Mouse (Mus musculus): ENCODE measurements around the gene Gm11541. TPM values are rescaled to one million over a fixed set of nuclear protein-coding genes. Genes with fewer than 3 reads are reported as not detected.

The Gm11541 gene
- not detected in 4 replicates for total RNA-seq (2023; ENCODE audit: inconsistent age)

DNA sequence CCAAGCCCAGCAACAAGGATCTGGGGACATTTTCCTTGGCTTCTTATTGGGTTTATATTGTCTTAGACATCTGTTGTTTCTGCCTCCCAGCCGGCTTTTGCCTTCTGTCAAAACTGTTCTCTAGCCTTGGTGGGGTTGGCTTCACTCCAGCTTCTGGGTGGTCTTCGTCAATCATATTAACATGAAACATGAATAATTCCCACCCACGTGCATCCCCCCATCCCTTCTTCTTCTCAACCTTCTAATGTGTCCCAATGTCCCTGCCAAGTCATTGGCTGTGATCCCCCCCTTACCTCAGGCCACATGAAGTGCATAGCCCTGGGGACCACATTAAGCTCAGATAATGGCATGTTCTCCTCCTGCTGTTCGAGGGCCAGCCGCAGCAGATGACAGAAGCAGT is at the start of gene Gm11541:
TSS of gene Gm11541 (minus strand) at position 28 of the 400 bp plus-strand sequence.

GRCm38 (mm10) chr11:94741732-94742272 is 37.5 kb upstream of the Gm11541 start, which contains the start of gene Cdc34b:
Gene Cdc34b, plus strand, starts transcription at chr11:94741782.

DNA sequence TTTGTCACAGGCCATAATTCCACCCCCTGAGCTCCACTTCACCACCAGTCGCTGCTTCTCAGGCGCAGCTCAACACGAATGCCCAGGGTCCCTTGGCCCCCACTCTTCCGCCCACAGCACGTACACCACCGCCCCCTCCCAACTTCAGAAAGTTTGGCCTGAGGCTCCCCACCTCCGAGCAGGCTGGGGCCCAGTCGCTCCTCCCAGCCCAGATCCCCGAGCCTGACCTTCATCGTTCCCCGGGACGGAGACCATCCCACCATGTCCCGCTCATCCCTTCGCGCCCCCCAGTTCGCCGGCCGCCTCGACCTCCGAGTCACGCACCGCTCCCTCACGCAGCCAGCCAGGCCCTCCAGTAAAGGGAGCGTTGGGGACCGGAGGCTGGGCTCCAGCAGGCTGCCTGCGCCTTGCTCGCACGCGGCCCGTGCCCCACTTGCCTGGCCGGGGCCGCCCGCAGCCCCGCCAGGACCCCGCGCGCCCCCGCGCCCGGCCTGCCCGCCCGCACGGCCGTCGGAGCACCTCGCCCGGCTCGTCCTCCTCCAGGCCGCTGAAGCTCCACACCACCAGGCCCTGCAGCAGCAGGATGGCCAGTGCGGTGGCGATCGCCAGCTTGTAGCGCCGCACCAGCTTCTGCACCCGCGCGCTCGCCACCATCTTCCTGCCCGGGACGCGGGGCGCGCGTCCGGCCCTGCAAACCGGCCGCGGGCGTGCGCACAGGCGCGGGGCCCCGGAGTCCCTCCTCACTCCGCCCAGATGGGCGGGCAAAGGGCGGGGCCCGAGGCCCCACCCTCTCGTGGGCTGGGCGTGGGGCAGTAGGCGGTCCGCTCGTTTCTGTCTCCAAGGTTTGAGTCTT is 27.3 kb downstream of the Gm11541 start, which contains the start of gene Xylt2:
TSS of gene Xylt2 (minus strand) at position 762 of the 853 bp plus-strand sequence.

GRCm38 (mm10) chr11:94653663-94654436 is 50.4 kb downstream of the Gm11541 start, which contains the start of the genes Mrpl27 and Eme1:
Gene Mrpl27, plus strand, starts transcription at chr11:94653767.
Gene Eme1, minus strand, starts transcription at chr11:94653964.

Other genes with a start within 250 kb of the Gm11541 start
- not detected in 4 replicates for gene Cacna1g, start 230.3 kb downstream of the Gm11541 start, total RNA-seq (2023; ENCODE audit: inconsistent age)
- gene Spata20, start 218.3 kb downstream of the Gm11541 start, total RNA-seq (2023; ENCODE audit: inconsistent age), result not detected in 4 replicates
- not detected in 4 replicates for gene Epn3, start 204.5 kb downstream of the Gm11541 start, total RNA-seq (2023; ENCODE audit: inconsistent age)
- gene Mycbpap, start 182.8 kb downstream of the Gm11541 start, total RNA-seq (2023; ENCODE audit: inconsistent age), result 0.27 to 0.80 TPM (median 0.61 TPM) in 3 of 4 replicates, not detected in the other
- gene Rsad1, start 155.2 kb downstream of the Gm11541 start, total RNA-seq (2023; ENCODE audit: inconsistent age), result 6.9 to 8.9 TPM (median 7.5 TPM) in 4 replicates
- not detected in 4 replicates for gene Chad, start 139.5 kb downstream of the Gm11541 start, total RNA-seq (2023; ENCODE audit: inconsistent age)
- gene Acsf2, start 102.6 kb downstream of the Gm11541 start, total RNA-seq (2023; ENCODE audit: inconsistent age), result 70.5 to 83.1 TPM (median 77.5 TPM) in 4 replicates
- 63.6 to 73.3 TPM (median 67.2 TPM) in 4 replicates for gene Lrrc59, start 74.7 kb downstream of the Gm11541 start, total RNA-seq (2023; ENCODE audit: inconsistent age)
- gene Mrpl27, start 50.7 kb downstream of the Gm11541 start, total RNA-seq (2023; ENCODE audit: inconsistent age), result 17.3 to 27.4 TPM (median 22.4 TPM) in 4 replicates
- 0.78 to 1.9 TPM (median 1.3 TPM) in 4 replicates for gene Eme1, start 50.5 kb downstream of the Gm11541 start, total RNA-seq (2023; ENCODE audit: inconsistent age)
- gene Xylt2, start 27.0 kb downstream of the Gm11541 start, total RNA-seq (2023; ENCODE audit: inconsistent age), result 12.7 to 19.1 TPM (median 16.7 TPM) in 4 replicates
- gene Cdc34b, start 37.3 kb upstream of the Gm11541 start, total RNA-seq (2023; ENCODE audit: inconsistent age), result 0.60 TPM in 1 of 4 replicates, not detected in the others
- not detected in 4 replicates for gene Tmem92, start 78.2 kb upstream of the Gm11541 start, total RNA-seq (2023; ENCODE audit: inconsistent age)
- gene Col1a1, start 231.7 kb upstream of the Gm11541 start, total RNA-seq (2023; ENCODE audit: inconsistent age), result 0.22 to 0.48 TPM (median 0.34 TPM) in 4 replicates

Measured in B cell, adult (primary cell).